Mouse (Mus musculus): ENCODE results near the gene Eif3d. TPM values are rescaled to one million over a fixed set of nuclear protein-coding genes. Genes with fewer than 3 reads are reported as not detected.

Gene Eif3d
- polyA plus RNA-seq, 1 experiment from 2014 or later: 260 TPM

GRCm38 (mm10) chr15:77938516-77938915, 32.1 kb downstream of the Eif3d start:
- WGBS: 86% methylated on average over 5 of the region's 5 CpGs
- Histone ChIP-seq H3K9me3 (replicated peaks) (no peaks in the 10 kb centered on the region), H3K36me3 (peaks cover 16% of the 10 kb centered on the region), H3K27me3 (ENCODE audit: low read depth, poor library complexity, severe bottlenecking) (peaks cover 9% of the 10 kb centered on the region; the same call in 1 of the 2 replicates), H3K4me1 (peaks cover 7% of the 10 kb centered on the region), H3K27ac (no peak overlapping the region), H3K4me3 (no peak overlapping the region)
- no peak for DNase-seq (ENCODE audit: low spot score)

GRCm38 (mm10) chr15:77935673-77936375, 34.8 kb downstream of the Eif3d start:
- no peak for DNase-seq (ENCODE audit: low spot score)
- WGBS: 81% methylated on average over 14 of the region's 14 CpGs
- H3K36me3 ChIP-seq: no peaks in the 10 kb centered on the region
- no peaks in the 10 kb centered on the region for H3K9me3 ChIP-seq (replicated peaks)
- no peak overlapping the region for H3K4me3 ChIP-seq
- H3K27me3 ChIP-seq (ENCODE audit: low read depth, poor library complexity, severe bottlenecking): peaks cover 9% of the 10 kb centered on the region; the same call in 1 of the 2 replicates
- H3K27ac ChIP-seq: no peak overlapping the region
- H3K4me1 ChIP-seq: peaks cover 8% of the 10 kb centered on the region

GRCm38 (mm10) chr15:77934968-77935367, 35.6 kb downstream of the Eif3d start:
- Histone ChIP-seq H3K9me3 (replicated peaks) (no peaks in the 10 kb centered on the region), H3K36me3 (no peaks in the 10 kb centered on the region), H3K27me3 (ENCODE audit: low read depth, poor library complexity, severe bottlenecking) (peaks cover 9% of the 10 kb centered on the region; the same call in 1 of the 2 replicates), H3K4me1 (peaks cover 10% of the 10 kb centered on the region), H3K27ac (no peak overlapping the region), H3K4me3 (no peak overlapping the region)
- WGBS: 74% methylated on average over 5 of the region's 5 CpGs
- no peak for DNase-seq (ENCODE audit: low spot score)

GRCm38 (mm10) chr15:77934326-77934725, 36.3 kb downstream of the Eif3d start:
- no peak overlapping the region for H3K4me3 ChIP-seq
- H3K27ac ChIP-seq: no peak overlapping the region
- H3K36me3 ChIP-seq: no peaks in the 10 kb centered on the region
- DNase-seq (ENCODE audit: low spot score): no peak
- peaks cover 17% of the 10 kb centered on the region for H3K4me1 ChIP-seq
- WGBS: 79% methylated on average over 11 of the region's 11 CpGs
- peaks cover 9% of the 10 kb centered on the region; the same call in 1 of the 2 replicates for H3K27me3 ChIP-seq (ENCODE audit: low read depth, poor library complexity, severe bottlenecking)
- H3K9me3 ChIP-seq (replicated peaks): no peaks in the 10 kb centered on the region

GRCm38 (mm10) chr15:77933770-77934169, 36.8 kb downstream of the Eif3d start:
- Histone ChIP-seq H3K36me3 (no peaks in the 10 kb centered on the region), H3K4me3 (peak overlapping the region; percentile 16; the same call in 1 of the 2 replicates), H3K27me3 (ENCODE audit: low read depth, poor library complexity, severe bottlenecking) (peaks cover 9% of the 10 kb centered on the region; the same call in 1 of the 2 replicates), H3K4me1 (peaks cover 18% of the 10 kb centered on the region), H3K9me3 (replicated peaks) (no peaks in the 10 kb centered on the region), H3K27ac (peak overlapping the region; percentile 63; the same call in 1 of the 2 replicates)
- WGBS: 3% methylated on average over 14 of the region's 14 CpGs
- DNase-seq (ENCODE audit: low spot score): peak; percentile 96

- peaks cover 18% of the 10 kb centered on the region for H3K4me1 ChIP-seq
- DNase-seq (ENCODE audit: low spot score): no peak
- no peaks in the 10 kb centered on the region for H3K36me3 ChIP-seq
- H3K9me3 ChIP-seq (replicated peaks): no peaks in the 10 kb centered on the region
- peaks cover 9% of the 10 kb centered on the region; the same call in 1 of the 2 replicates for H3K27me3 ChIP-seq (ENCODE audit: low read depth, poor library complexity, severe bottlenecking)
- H3K4me3 ChIP-seq: no peak overlapping the region
- 87% methylated on average over 3 of the region's 3 CpGs for WGBS
- no peak overlapping the region for H3K27ac ChIP-seq
Observed at GRCm38 (mm10) chr15:77933222-77933621, 37.4 kb downstream of the Eif3d start.

- DNase-seq (ENCODE audit: low spot score): no peak
- WGBS: 76% methylated on average over 6 of the region's 6 CpGs
- Histone ChIP-seq H3K4me1 (peaks cover 27% of the 10 kb centered on the region), H3K27me3 (ENCODE audit: low read depth, poor library complexity, severe bottlenecking) (peaks cover 9% of the 10 kb centered on the region; the same call in 1 of the 2 replicates), H3K4me3 (no peak overlapping the region), H3K36me3 (peaks cover 10% of the 10 kb centered on the region), H3K9me3 (replicated peaks) (no peaks in the 10 kb centered on the region), H3K27ac (no peak overlapping the region)
Observed at GRCm38 (mm10) chr15:77931689-77932016, 39.0 kb downstream of the Eif3d start.

GRCm38 (mm10) chr15:77930986-77931688, 39.5 kb downstream of the Eif3d start:
- no peaks in the 10 kb centered on the region for H3K9me3 ChIP-seq (replicated peaks)
- H3K36me3 ChIP-seq: peaks cover 16% of the 10 kb centered on the region
- WGBS: 86% methylated on average over 6 of the region's 6 CpGs
- DNase-seq (ENCODE audit: low spot score): no peak
- H3K27ac ChIP-seq: no peak overlapping the region
- H3K4me1 ChIP-seq: peaks cover 27% of the 10 kb centered on the region
- peaks cover 9% of the 10 kb centered on the region; the same call in 1 of the 2 replicates for H3K27me3 ChIP-seq (ENCODE audit: low read depth, poor library complexity, severe bottlenecking)
- no peak overlapping the region for H3K4me3 ChIP-seq

GRCm38 (mm10) chr15:77929804-77930203, 40.8 kb downstream of the Eif3d start:
- Histone ChIP-seq H3K27me3 (ENCODE audit: low read depth, poor library complexity, severe bottlenecking) (peaks cover 7% of the 10 kb centered on the region; the same call in 1 of the 2 replicates), H3K4me1 (peaks cover 27% of the 10 kb centered on the region), H3K4me3 (peak overlapping the region; percentile 87), H3K36me3 (peaks cover 27% of the 10 kb centered on the region), H3K9me3 (replicated peaks) (no peaks in the 10 kb centered on the region), H3K27ac (peak overlapping the region; percentile 89; the same call in 1 of the 2 replicates)
- 58% methylated on average over 8 of the region's 8 CpGs for whole genome bisulfite sequencing
- DNase-seq (ENCODE audit: low spot score): no peak

- peaks cover 22% of the 10 kb centered on the region for H3K4me1 ChIP-seq
- under 1% methylated on average over 34 of the region's 34 CpGs for WGBS
Observed at GRCm38 (mm10) chr15:77928673-77929331, 41.8 kb downstream of the Eif3d start, which contains the start of gene Txn2. Gene Txn2, minus strand, starts transcription at chr15:77929006.

GRCm38 (mm10) chr15:77928091-77928490, 42.5 kb downstream of the Eif3d start:
- Histone ChIP-seq H3K4me1 (peaks cover 18% of the 10 kb centered on the region), H3K27me3 (ENCODE audit: low read depth, poor library complexity, severe bottlenecking) (no peaks in the 10 kb centered on the region), H3K27ac (peak overlapping the region; percentile 89), H3K36me3 (peaks cover 44% of the 10 kb centered on the region), H3K4me3 (peak overlapping the region; percentile 87), H3K9me3 (replicated peaks) (no peaks in the 10 kb centered on the region)
- DNase-seq (ENCODE audit: low spot score): no peak
- WGBS: 29% methylated on average over 4 of the region's 4 CpGs

More at GRCm38 (mm10) chr15:77928673-77929331, 41.8 kb downstream of the Eif3d start, which contains the start of gene Txn2:
- Histone ChIP-seq H3K4me3 (peak within 1 kb of the TSS; percentile 87), H3K9me3 (replicated peaks) (no peaks in the 10 kb centered on the region), H3K36me3 (peaks cover 37% of the 10 kb centered on the region), H3K27me3 (ENCODE audit: low read depth, poor library complexity, severe bottlenecking) (no peaks in the 10 kb centered on the region), H3K27ac (peak within 1 kb of the TSS; percentile 89)
- DNase-seq (ENCODE audit: low spot score): peak; percentile 94

- H3K27me3 ChIP-seq (ENCODE audit: low read depth, poor library complexity, severe bottlenecking): no peaks in the 10 kb centered on the region
- H3K36me3 ChIP-seq: peaks cover 55% of the 10 kb centered on the region
- H3K27ac ChIP-seq: no peak overlapping the region
- peaks cover 18% of the 10 kb centered on the region for H3K4me1 ChIP-seq
- 94% methylated on average over 5 of the region's 5 CpGs for WGBS
- 0 out of 2 replicates have a peak overlapping the region, but pooled peaks have one; percentile 87 for H3K4me3 ChIP-seq
- H3K9me3 ChIP-seq (replicated peaks): no peaks in the 10 kb centered on the region
- no peak for DNase-seq (ENCODE audit: low spot score)
Observed at GRCm38 (mm10) chr15:77926921-77927320, 43.7 kb downstream of the Eif3d start.
